ENCODE assay signal across 21 mouse cellular contexts in the genomic region with DNA sequence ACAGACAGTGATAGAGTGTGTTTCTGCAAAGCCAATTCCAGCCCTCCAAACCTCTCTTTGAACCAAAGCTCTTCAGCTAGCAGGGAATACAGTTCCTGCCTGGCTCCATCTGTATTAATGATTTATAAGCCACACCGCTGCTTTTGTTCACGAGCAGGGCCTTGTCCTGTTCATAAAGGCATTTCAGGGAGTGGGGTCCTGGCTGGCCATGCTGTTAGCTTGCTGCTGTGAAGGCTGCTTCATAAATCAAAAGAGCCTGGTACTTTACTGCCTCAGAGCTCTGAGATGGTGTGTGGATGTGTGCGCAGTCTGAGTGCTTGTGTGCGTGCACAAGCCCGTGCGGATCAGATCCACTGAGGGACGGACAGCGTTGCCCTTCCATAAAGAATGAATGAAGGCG.
DNase-seq lines count a peak whose midpoint lies in the region; ATAC-seq and TF ChIP-seq lines count a peak whose summit lies in the region.
"Had no signal": no experiment of that assay in that cellular context is flagged by ENCODE, and none has a peak within 500 bp of the region (broad histone marks: within the 10 kb centered on the region; RNA-seq: fewer than 3 reads in every experiment).

No protein-coding gene starts in this region.

- peak; percentile 34 for DNase-seq in embryo, embryonic 10.5 days (ENCODE audit: low spot score)
- DNase-seq in embryo, embryonic 10 days (ENCODE audit: low spot score), result no peak
- no peak for DNase-seq in layer of hippocampus, adult 2 months (ENCODE audit: low spot score in 2 of 2)
- DNase-seq in layer of hippocampus, adult 9-11 months, result no peak
- DNase-seq in limb, embryonic 10.5 days (ENCODE audit: low spot score), result no peak
- no peak for DNase-seq in frontal cortex, postnatal 14 days (ENCODE audit: low spot score in 2 of 2)
- no peak for DNase-seq in MN1 (ENCODE audit: low spot score)
- DNase-seq: cerebellum, adult 11-12 months; cerebellum, postnatal 36 days; heart, adult 2 months; liver, postnatal 0 days; lung, postnatal 36 days; right cerebral cortex, postnatal 14 days; thymus, postnatal 25 days had no signal

- peaks cover 12% of the 10 kb centered on the region; the same call in 1 of the 2 replicates for H3K27me3 ChIP-seq in limb, embryonic 10.5 days (ENCODE audit: low read depth, poor library complexity, severe bottlenecking)
- no peaks in the 10 kb centered on the region for H3K27me3 ChIP-seq in neural tube, embryonic 12.5 days (replicated peaks)
- H3K27me3 ChIP-seq: CH12.LX; limb, embryonic 15.5 days had no signal

- 64% methylated on average over 9 of the region's 9 CpGs for WGBS in limb, embryonic 10.5 days
- 23% methylated on average over 9 of the region's 9 CpGs for WGBS in neural tube, embryonic 12.5 days

- no peak overlapping the region for H3K9ac ChIP-seq in neural tube, embryonic 12.5 days
- H3K9ac ChIP-seq: embryonic facial prominence, embryonic 15.5 days; forebrain, embryonic 13.5 days; limb, embryonic 15.5 days; liver, postnatal 0 days had no signal

- H3K4me3 ChIP-seq in layer of hippocampus, adult 2 months, result no peak overlapping the region
- H3K4me3 ChIP-seq in limb, embryonic 10.5 days, result no peak overlapping the region
- H3K4me3 ChIP-seq in neural tube, embryonic 12.5 days, result no peak overlapping the region
- H3K4me3 ChIP-seq: embryonic facial prominence, embryonic 15.5 days; forebrain, embryonic 13.5 days; heart, adult 2 months; left cerebral cortex, adult 2 months; limb, embryonic 15.5 days had no signal

- no peaks in the 10 kb centered on the region for H3K9me3 ChIP-seq in limb, embryonic 10.5 days (replicated peaks)
- H3K9me3 ChIP-seq in neural tube, embryonic 12.5 days, result no peaks in the 10 kb centered on the region
- H3K9me3 ChIP-seq: embryonic facial prominence, embryonic 15.5 days; forebrain, embryonic 13.5 days; limb, embryonic 15.5 days had no signal

- peak; percentile 61; the same call in 1 of the 2 replicates for ATAC-seq in neural tube, embryonic 12.5 days (ENCODE audit: low FRiP score, low read depth)
- ATAC-seq: forebrain, embryonic 13.5 days; liver, postnatal 0 days had no signal

- peak overlapping the region; percentile 39 for H3K4me2 ChIP-seq in neural tube, embryonic 12.5 days (replicated peaks)
- H3K4me2 ChIP-seq: embryonic facial prominence, embryonic 15.5 days; forebrain, embryonic 13.5 days; limb, embryonic 15.5 days had no signal

- peak overlapping the region; percentile 77 for H3K27ac ChIP-seq in layer of hippocampus, adult 2 months
- H3K27ac ChIP-seq in limb, embryonic 10.5 days, result peak overlapping the region; percentile 46; the same call in 1 of the 2 replicates
- H3K27ac ChIP-seq in neural tube, embryonic 12.5 days, result peak overlapping the region; percentile 51
- H3K27ac ChIP-seq: embryonic facial prominence, embryonic 15.5 days; forebrain, embryonic 13.5 days; heart, adult 2 months; left cerebral cortex, adult 2 months; limb, embryonic 15.5 days; stomach, postnatal 0 days had no signal

- peaks cover 18% of the 10 kb centered on the region for H3K4me1 ChIP-seq in limb, embryonic 10.5 days
- peaks cover 25% of the 10 kb centered on the region for H3K4me1 ChIP-seq in neural tube, embryonic 12.5 days

- no peaks in the 10 kb centered on the region for H3K36me3 ChIP-seq in limb, embryonic 10.5 days
- H3K36me3 ChIP-seq in neural tube, embryonic 12.5 days, result no peaks in the 10 kb centered on the region
- H3K36me3 ChIP-seq: embryonic facial prominence, embryonic 15.5 days; limb, embryonic 15.5 days had no signal

- no peak for TF ChIP-seq CTCF in layer of hippocampus, adult 2 months (conservative IDR thresholded peaks at IDR 0.05)
